Mouse (Mus musculus) embryonic facial prominence, embryonic 10.5 days (tissue): Measurements from ENCODE around the gene Lefty2. TPM values are rescaled to one million over a fixed set of nuclear protein-coding genes. Genes with fewer than 3 reads are reported as not detected.
A peak's percentile ranks its signal among the peaks of the same experiment; 100 is the strongest.

ENCODE experiments used
- DNase-seq: peaks from one replicate; pipeline ENCODE4 v3.0.0-alpha.2; 2017; ENCODE audit warnings: low spot score
- H3K27ac ChIP-seq: fragments of 300-500 bp; sonication (generic); replicated peaks from 2 replicates; pipeline ENCODE4 v1.5.1; 2016; ENCODE audit warnings: mild to moderate bottlenecking
- H3K27me3 ChIP-seq: fragments of 300-500 bp; sonication (generic); replicated peaks from 2 replicates; pipeline ENCODE4 v1.6.1; 2016; ENCODE audit warnings: low read depth, mild to moderate bottlenecking; ENCODE audit not compliant: poor library complexity, severe bottlenecking
- H3K36me3 ChIP-seq: fragments of 300-500 bp; sonication (generic); replicated peaks from 2 replicates; pipeline ENCODE4 v1.6.1; 2016; ENCODE audit warnings: mild to moderate bottlenecking, moderate library complexity
- H3K4me1 ChIP-seq: fragments of 300-500 bp; sonication (generic); 2 replicates; pipeline ENCODE4 v1.6.1; 2016
- H3K4me3 ChIP-seq: fragments of 300-500 bp; sonication (generic); 2 replicates; pipeline ENCODE4 v1.5.1; 2016; ENCODE audit warnings: mild to moderate bottlenecking, moderate library complexity
- H3K9me3 ChIP-seq: fragments of 300-500 bp; sonication (generic); 2 replicates; pipeline ENCODE4 v1.6.1; 2016; ENCODE audit warnings: mild to moderate bottlenecking
- WGBS: fragments of 180-500 bp; shearing (Covaris S2); methylation state at CpG from one replicate; pipeline ENCODE4 v1.1.7; 2016; 5-methylcytosine and 5-hydroxymethylcytosine counted together
- polyA plus RNA-seq: library from polyadenylated mRNA; unstranded; fragments of >200 nt; fragmentation: Nextera tagmentation; extraction: Ambion mirVana; gene quantifications from 2 replicates; pipeline ENCODE4 v1.2.1, GENCODE M21; 2016

Gene Lefty2
- polyA plus RNA-seq, 1 experiment from 2014 or later = not detected

- no peaks in the 10 kb centered on the region for H3K36me3 ChIP-seq
- WGBS = 2% methylated on average over 18 of the region's 18 CpGs
- no peaks in the 10 kb centered on the region for H3K9me3 ChIP-seq
- H3K4me3 ChIP-seq = peak overlapping the region; percentile 83
- no peak for DNase-seq
- peaks cover 76% of the 10 kb centered on the region for H3K27me3 ChIP-seq
- peaks cover 57% of the 10 kb centered on the region for H3K4me1 ChIP-seq
- H3K27ac ChIP-seq = peak overlapping the region; percentile 86
Measured at GRCm38 (mm10) chr1:180941726-180942125, 48.8 kb downstream of the Lefty2 start.

GRCm38 (mm10) chr1:180942166-180943031 lies 49.5 kb downstream of the Lefty2 start, which contains the start of gene Tmem63a:
TSS of gene Tmem63a (plus strand) at chr1:180942344.
- no peaks in the 10 kb centered on the region for H3K36me3 ChIP-seq
- DNase-seq = peak; percentile 79
- peaks cover 69% of the 10 kb centered on the region for H3K27me3 ChIP-seq
- WGBS = under 1% methylated on average over 73 of the region's 73 CpGs
- peak within 1 kb of the TSS; percentile 86 for H3K27ac ChIP-seq
- no peaks in the 10 kb centered on the region for H3K9me3 ChIP-seq
- H3K4me1 ChIP-seq = peaks cover 51% of the 10 kb centered on the region
- H3K4me3 ChIP-seq = peak within 1 kb of the TSS; percentile 83

GRCm38 (mm10) chr1:180943032-180943644 lies 50.2 kb downstream of the Lefty2 start:
- 37% methylated on average over 11 of the region's 11 CpGs for WGBS
- Histone ChIP-seq H3K36me3 (no peaks in the 10 kb centered on the region), H3K27me3 (peaks cover 62% of the 10 kb centered on the region), H3K4me1 (peaks cover 48% of the 10 kb centered on the region), H3K27ac (peak overlapping the region; percentile 86; the same call in 1 of the 2 replicates), H3K4me3 (peak overlapping the region; percentile 83), H3K9me3 (no peaks in the 10 kb centered on the region)
- DNase-seq = no peak

GRCm38 (mm10) chr1:180943896-180944295 lies 51.0 kb downstream of the Lefty2 start:
- no peak overlapping the region for H3K27ac ChIP-seq
- H3K36me3 ChIP-seq = no peaks in the 10 kb centered on the region
- DNase-seq = no peak
- 79% methylated on average over 1 of the region's 1 CpGs for WGBS
- no peak overlapping the region for H3K4me3 ChIP-seq
- H3K27me3 ChIP-seq = peaks cover 59% of the 10 kb centered on the region
- H3K9me3 ChIP-seq = no peaks in the 10 kb centered on the region
- peaks cover 51% of the 10 kb centered on the region for H3K4me1 ChIP-seq

- peaks cover 59% of the 10 kb centered on the region for H3K27me3 ChIP-seq
- peaks cover 58% of the 10 kb centered on the region for H3K4me1 ChIP-seq
- no peaks in the 10 kb centered on the region for H3K9me3 ChIP-seq
- no peak overlapping the region for H3K4me3 ChIP-seq
- no peaks in the 10 kb centered on the region for H3K36me3 ChIP-seq
- no peak for DNase-seq
- no peak overlapping the region for H3K27ac ChIP-seq
- WGBS = 70% methylated on average over 4 of the region's 4 CpGs
Measured at GRCm38 (mm10) chr1:180944553-180944952, 51.6 kb downstream of the Lefty2 start.

GRCm38 (mm10) chr1:180945001-180945980 lies 52.4 kb downstream of the Lefty2 start:
- H3K27ac ChIP-seq = peak overlapping the region; percentile 54
- peaks cover 59% of the 10 kb centered on the region for H3K4me1 ChIP-seq
- H3K9me3 ChIP-seq = no peaks in the 10 kb centered on the region
- H3K36me3 ChIP-seq = no peaks in the 10 kb centered on the region
- DNase-seq = peak; percentile 75
- 21% methylated on average over 20 of the region's 20 CpGs for WGBS
- H3K4me3 ChIP-seq = peak overlapping the region; percentile 38
- peaks cover 53% of the 10 kb centered on the region for H3K27me3 ChIP-seq

GRCm38 (mm10) chr1:180946448-180946847 lies 53.5 kb downstream of the Lefty2 start:
- peaks cover 41% of the 10 kb centered on the region for H3K27me3 ChIP-seq
- H3K27ac ChIP-seq = 0 out of 2 replicates have a peak overlapping the region, but pooled peaks have one; percentile 54
- no peaks in the 10 kb centered on the region for H3K9me3 ChIP-seq
- WGBS = 91% methylated on average over 6 of the region's 6 CpGs
- H3K4me3 ChIP-seq = no peak overlapping the region
- H3K36me3 ChIP-seq = no peaks in the 10 kb centered on the region
- DNase-seq = no peak
- peaks cover 54% of the 10 kb centered on the region for H3K4me1 ChIP-seq

Other genes with a start within 250 kb of the Lefty2 start
- 0.33 and 0.77 TPM in 2 replicates for gene Mixl1, start 196.1 kb upstream of the Lefty2 start, polyA plus RNA-seq
- 16.6 and 18.5 TPM in 2 replicates for gene Acbd3, start 167.1 kb upstream of the Lefty2 start, polyA plus RNA-seq
- 2,636 and 2,772 TPM in 2 replicates for gene H3f3a, start 79.2 kb upstream of the Lefty2 start, polyA plus RNA-seq
- 45.4 and 46.8 TPM in 2 replicates for gene Sde2, start 42.0 kb upstream of the Lefty2 start, polyA plus RNA-seq
- gene Pycr2, start 11.2 kb downstream of the Lefty2 start, polyA plus RNA-seq = 141 and 149 TPM in 2 replicates
- gene Lefty1, start 41.9 kb downstream of the Lefty2 start, polyA plus RNA-seq = 0.11 and 0.39 TPM in 2 replicates
- gene Tmem63a, start 49.2 kb downstream of the Lefty2 start, polyA plus RNA-seq = 2.4 and 4.3 TPM in 2 replicates
- gene Ephx1, start 127.8 kb downstream of the Lefty2 start, polyA plus RNA-seq = 0.41 and 0.46 TPM in 2 replicates
- gene 9130409I23Rik, start 158.1 kb downstream of the Lefty2 start, polyA plus RNA-seq = not detected in 2 replicates